Mouse (Mus musculus): ENCODE measurements around the gene Lrrc66. TPM values are rescaled to one million over a fixed set of nuclear protein-coding genes. Genes with fewer than 3 reads are reported as not detected.
"Not testable (repeated sequence)": the region's sequence is repeated elsewhere in the genome, so short reads cannot be mapped to it uniquely, and the experiment has no call there.

The Lrrc66 gene
- total RNA-seq, 1 experiment, result not detected

- no peak for DNase-seq (ENCODE audit: low read depth, low spot score)
- no peak for TF ChIP-seq ZC3H11A (IDR thresholded peaks at IDR 0.05; ENCODE audit: borderline replicate concordance, low read depth, low read length)
- no peak for TF ChIP-seq HCFC1 (IDR thresholded peaks at IDR 0.05; ENCODE audit: borderline replicate concordance, insufficient read depth, low read length)
- no peak for TF ChIP-seq CHD2 (IDR thresholded peaks at IDR 0.05; ENCODE audit: low read depth, low read length)
- TF ChIP-seq ZNF384 (IDR thresholded peaks at IDR 0.05; ENCODE audit: low read depth, low read length), result no peak
- no peak for TF ChIP-seq MAFK (IDR thresholded peaks at IDR 0.05; ENCODE audit: insufficient read depth, low read depth, low read length)
Measured at GRCm38 (mm10) chr5:73587119-73587518, 45.2 kb downstream of the Lrrc66 start.

GRCm38 (mm10) chr5:73586597-73586996, 45.7 kb downstream of the Lrrc66 start:
- no peak for TF ChIP-seq CHD2 (IDR thresholded peaks at IDR 0.05; ENCODE audit: low read depth, low read length)
- TF ChIP-seq ZC3H11A (IDR thresholded peaks at IDR 0.05; ENCODE audit: borderline replicate concordance, low read depth, low read length), result no peak
- TF ChIP-seq ZNF384 (IDR thresholded peaks at IDR 0.05; ENCODE audit: low read depth, low read length), result no peak
- no peak for TF ChIP-seq HCFC1 (IDR thresholded peaks at IDR 0.05; ENCODE audit: borderline replicate concordance, insufficient read depth, low read length)
- no peak for TF ChIP-seq MAFK (IDR thresholded peaks at IDR 0.05; ENCODE audit: insufficient read depth, low read depth, low read length)
- in situ Hi-C loops (cut with MboI; ENCODE audit: low sequenced_read_pairs in 2 of 2, unreplicated experiment in 2 of 2), result no loop called here
- no peak overlapping the region for H3K27ac ChIP-seq (ENCODE audit: insufficient read depth, low read depth, low read length, poor library complexity, severe bottlenecking)
- H3K9ac ChIP-seq (ENCODE audit: insufficient read depth, low read depth, low read length, poor library complexity, severe bottlenecking), result no peak overlapping the region
- DNase-seq (ENCODE audit: low read depth, low spot score), result no peak
- no peak overlapping the region for H3K4me3 ChIP-seq (ENCODE audit: insufficient read depth in 1 of 2, low read depth in 1 of 2, low read length in 2 of 2, poor library complexity in 1 of 2, severe bottlenecking in 1 of 2)
- H3K4me1 ChIP-seq (ENCODE audit: control insufficient read depth in 2 of 2, insufficient read depth in 2 of 2, low read length in 2 of 2, poor library complexity in 1 of 2), result 0 out of 4 replicates have a peak, but pooled peaks cover 0 to 2% of the 10 kb centered on the region in 2 experiments
- H3K36me3 ChIP-seq (ENCODE audit: control insufficient read depth, insufficient read depth, low read length, poor library complexity, severe bottlenecking), result no peaks in the 10 kb centered on the region
- no peaks in the 10 kb centered on the region for H3K9me3 ChIP-seq (ENCODE audit: control insufficient read depth, insufficient read depth, low read depth, low read length)

More at GRCm38 (mm10) chr5:73587119-73587518, 45.2 kb downstream of the Lrrc66 start:
- in situ Hi-C loops (cut with MboI; ENCODE audit: low sequenced_read_pairs in 2 of 2, unreplicated experiment in 2 of 2), result no loop called here
- no peaks in the 10 kb centered on the region for H3K36me3 ChIP-seq (ENCODE audit: control insufficient read depth, insufficient read depth, low read length, poor library complexity, severe bottlenecking)
- H3K9me3 ChIP-seq (ENCODE audit: control insufficient read depth, insufficient read depth, low read depth, low read length), result no peaks in the 10 kb centered on the region
- 0 out of 4 replicates have a peak, but pooled peaks cover 0 to 2% of the 10 kb centered on the region in 2 experiments for H3K4me1 ChIP-seq (ENCODE audit: control insufficient read depth in 2 of 2, insufficient read depth in 2 of 2, low read length in 2 of 2, poor library complexity in 1 of 2)
- no peak overlapping the region for H3K9ac ChIP-seq (ENCODE audit: insufficient read depth, low read depth, low read length, poor library complexity, severe bottlenecking)
- H3K27ac ChIP-seq (ENCODE audit: insufficient read depth, low read depth, low read length, poor library complexity, severe bottlenecking), result no peak overlapping the region
- no peak overlapping the region for H3K4me3 ChIP-seq (ENCODE audit: insufficient read depth in 1 of 2, low read depth in 1 of 2, low read length in 2 of 2, poor library complexity in 1 of 2, severe bottlenecking in 1 of 2)

DNA sequence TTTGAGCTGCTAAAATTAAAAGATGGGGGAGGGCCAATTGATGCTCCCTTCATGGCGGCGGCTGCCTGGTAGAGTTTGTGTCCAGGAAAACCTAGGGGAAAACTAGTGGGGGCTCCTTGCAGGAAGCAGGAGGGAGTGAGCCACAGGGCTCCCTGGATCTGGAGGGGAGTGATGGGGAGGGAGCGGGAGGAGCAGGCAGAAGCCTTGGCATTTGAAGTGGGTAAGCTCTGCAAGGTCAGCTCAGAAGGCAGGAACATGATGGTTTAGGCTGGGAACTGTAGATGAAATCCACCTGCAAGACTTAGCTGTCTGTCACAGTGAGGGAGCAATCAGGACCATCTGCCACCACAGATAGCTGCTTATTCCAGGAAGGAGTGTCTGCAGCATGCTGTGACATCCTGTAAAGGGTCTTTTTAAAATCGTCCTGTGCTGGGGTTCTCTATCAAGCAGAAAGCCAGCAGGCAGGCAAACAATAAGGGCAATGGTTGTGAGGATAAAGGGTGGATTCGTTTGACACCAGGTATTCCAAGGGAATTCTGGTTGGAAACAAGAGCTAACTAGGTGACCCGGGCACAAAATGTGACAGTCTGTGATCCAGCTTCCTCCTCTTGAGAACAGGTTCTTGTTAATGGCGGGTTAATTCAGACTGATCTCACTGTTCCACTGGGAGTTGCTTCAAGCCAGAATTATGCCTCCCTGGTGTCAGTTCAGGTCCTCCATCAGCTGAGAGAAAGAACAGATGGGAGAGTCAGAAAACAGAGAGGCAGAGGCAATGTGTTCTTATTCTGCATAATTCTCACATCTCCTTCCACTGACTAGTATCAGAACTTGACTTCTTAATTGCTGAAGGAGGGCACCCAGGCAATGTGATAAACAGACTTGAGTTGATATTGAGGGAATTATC, 46.9 kb downstream of the Lrrc66 start:
- H3K9me3 ChIP-seq (ENCODE audit: control insufficient read depth, insufficient read depth, low read depth, low read length), result no peaks in the 10 kb centered on the region
- no peak overlapping the region for H3K27ac ChIP-seq (ENCODE audit: insufficient read depth, low read depth, low read length, poor library complexity, severe bottlenecking)
- 0 out of 4 replicates have a peak, but pooled peaks cover 0 to 2% of the 10 kb centered on the region in 2 experiments for H3K4me1 ChIP-seq (ENCODE audit: control insufficient read depth in 2 of 2, insufficient read depth in 2 of 2, low read length in 2 of 2, poor library complexity in 1 of 2)
- H3K36me3 ChIP-seq (ENCODE audit: control insufficient read depth, insufficient read depth, low read length, poor library complexity, severe bottlenecking), result no peaks in the 10 kb centered on the region
- H3K9ac ChIP-seq (ENCODE audit: insufficient read depth, low read depth, low read length, poor library complexity, severe bottlenecking), result no peak overlapping the region
- DNase-seq (ENCODE audit: low read depth, low spot score), result no peak
- in situ Hi-C loops (cut with MboI; ENCODE audit: low sequenced_read_pairs in 2 of 2, unreplicated experiment in 2 of 2), result no loop called here
- TF ChIP-seq ZNF384 (IDR thresholded peaks at IDR 0.05; ENCODE audit: low read depth, low read length), result no peak
- TF ChIP-seq CHD2 (IDR thresholded peaks at IDR 0.05; ENCODE audit: low read depth, low read length), result no peak
- no peak for TF ChIP-seq ZC3H11A (IDR thresholded peaks at IDR 0.05; ENCODE audit: borderline replicate concordance, low read depth, low read length)
- TF ChIP-seq HCFC1 (IDR thresholded peaks at IDR 0.05; ENCODE audit: borderline replicate concordance, insufficient read depth, low read length), result no peak
- TF ChIP-seq MAFK (IDR thresholded peaks at IDR 0.05; ENCODE audit: insufficient read depth, low read depth, low read length), result no peak
- H3K4me3 ChIP-seq (ENCODE audit: insufficient read depth in 1 of 2, low read depth in 1 of 2, low read length in 2 of 2, poor library complexity in 1 of 2, severe bottlenecking in 1 of 2), result no peak overlapping the region

- H3K9me3 ChIP-seq (ENCODE audit: control insufficient read depth, insufficient read depth, low read depth, low read length); H3K27ac ChIP-seq (ENCODE audit: insufficient read depth, low read depth, low read length, poor library complexity, severe bottlenecking); in situ Hi-C loops (cut with MboI; ENCODE audit: low sequenced_read_pairs in 2 of 2, unreplicated experiment in 2 of 2); H3K4me3 ChIP-seq (ENCODE audit: insufficient read depth in 1 of 2, low read depth in 1 of 2, low read length in 2 of 2, poor library complexity in 1 of 2, severe bottlenecking in 1 of 2); H3K36me3 ChIP-seq (ENCODE audit: control insufficient read depth, insufficient read depth, low read length, poor library complexity, severe bottlenecking); DNase-seq (ENCODE audit: low read depth, low spot score); H3K4me1 ChIP-seq (ENCODE audit: control insufficient read depth in 2 of 2, insufficient read depth in 2 of 2, low read length in 2 of 2, poor library complexity in 1 of 2); H3K9ac ChIP-seq (ENCODE audit: insufficient read depth, low read depth, low read length, poor library complexity, severe bottlenecking): not testable (repeated sequence)
Measured at GRCm38 (mm10) chr5:73584011-73584410, 48.3 kb downstream of the Lrrc66 start.

Measured in ES-E14 (cell line).